Mouse (Mus musculus) olfactory bulb, adult 2 months (tissue): ENCODE data around the gene Fhad1.

Source experiments
- CTCF ChIP-seq: fragments of 200-500 bp; IDR thresholded peaks from 2 replicates; pipeline ENCODE4 v1.5.1; 2012; ENCODE audit warnings: low read depth, mild to moderate bottlenecking, low read length, moderate library complexity; ENCODE audit not compliant: insufficient read depth
- POLR2A ChIP-seq: fragments of 200-500 bp; IDR thresholded peaks from 2 replicates; pipeline ENCODE4 v1.6.1; 2012; ENCODE audit warnings: mild to moderate bottlenecking, low read depth, low read length, moderate library complexity; ENCODE audit not compliant: insufficient read depth

DNA sequence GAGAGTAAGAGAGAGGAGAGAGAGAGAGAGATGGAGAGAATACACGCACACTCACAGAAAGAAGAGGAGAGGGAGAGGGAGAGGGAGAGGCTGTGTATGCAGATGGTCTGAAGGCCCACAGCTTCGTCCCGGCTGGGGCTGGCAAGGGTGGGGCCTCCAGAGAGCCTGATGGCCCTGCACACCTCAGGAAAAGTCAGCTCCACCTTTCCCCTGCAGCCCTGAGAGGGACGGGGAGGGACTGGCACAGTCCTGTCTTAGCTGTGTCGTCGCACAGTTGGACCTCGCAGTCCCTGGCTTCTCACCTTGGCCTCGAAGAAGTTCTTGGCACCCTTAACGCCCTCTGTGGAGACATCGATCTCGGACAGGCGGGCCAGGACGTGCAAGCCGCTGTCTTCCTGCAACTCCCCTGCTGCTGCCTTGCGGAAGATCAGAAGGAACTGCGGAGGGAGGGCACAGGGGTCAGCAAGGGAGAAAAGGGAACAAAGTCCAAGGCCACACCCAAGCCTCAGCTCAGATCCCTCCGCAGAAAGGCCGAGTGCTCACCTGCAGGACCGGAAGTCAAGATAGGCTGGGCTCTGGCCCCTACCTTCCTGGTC, 154.5 kb downstream of the Fhad1 start:
- TF ChIP-seq CTCF (no peak), POLR2A (no peak)
